Mouse (Mus musculus): ENCODE results near the gene Gadl1.

GRCm38 (mm10) chr9:116121472-116121871 lies 212.2 kb downstream of the Gadl1 start:
- TF ChIP-seq POLR2A (IDR thresholded peaks at IDR 0.05; ENCODE audit: extremely low read depth, insufficient read depth, low read length) (no peak), CTCF (IDR thresholded peaks at IDR 0.05; ENCODE audit: extremely low read depth, insufficient read depth, low read length) (no peak)

Data from cortical plate, adult 2 months (tissue).